Mouse (Mus musculus) layer of hippocampus, postnatal 14 days (tissue): ENCODE measurements around the gene Xrcc4. TPM values are rescaled to one million over a fixed set of nuclear protein-coding genes. Genes with fewer than 3 reads are reported as not detected.
"Not testable (repeated sequence)": the region's sequence is repeated elsewhere in the genome, so short reads cannot be mapped to it uniquely, and the experiment has no call there.

Experiments
- DNase-seq, 2 experiments: peaks; one replicate each; pipeline ENCODE4 v3.0.0; 2021 to 2022; ENCODE audit warnings: low spot score in 2 of 2, mixed read lengths in 1 of 2
- total RNA-seq, 2 experiments: library from RNA; stranded (reverse); gene quantifications; 2 replicates each; pipeline ENCODE4 v1.2.3; 2021

Gene Xrcc4
- total RNA-seq, 2 experiments from 2014 or later: 16.1 to 16.2 TPM

DNA sequence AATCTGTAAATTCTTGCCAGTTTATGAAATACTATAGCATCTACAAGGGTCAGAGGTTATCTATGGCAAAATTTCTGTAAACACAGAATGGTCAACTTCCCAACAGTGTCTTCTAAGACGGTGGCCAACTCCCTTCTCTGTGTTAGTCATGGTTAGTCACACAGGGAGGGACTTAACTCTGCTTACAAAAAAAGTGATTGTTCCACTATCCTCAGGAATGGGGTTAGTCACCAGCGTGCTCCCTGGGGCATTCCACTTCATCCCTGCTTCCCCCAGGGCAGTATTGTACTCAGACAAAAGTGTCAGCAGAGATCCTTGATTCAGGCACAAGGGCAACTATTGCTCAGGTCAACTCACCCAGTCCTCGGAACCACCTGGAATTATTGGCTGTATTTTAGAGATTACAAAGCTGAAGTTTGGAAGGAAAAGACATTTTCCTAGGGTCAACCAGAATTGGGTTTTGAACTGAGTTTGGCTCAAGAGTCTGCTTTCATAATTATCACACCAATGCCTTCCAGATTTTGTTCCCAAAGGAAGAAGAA lies 260.9 kb downstream of the Xrcc4 start:
- no peak for DNase-seq

DNA sequence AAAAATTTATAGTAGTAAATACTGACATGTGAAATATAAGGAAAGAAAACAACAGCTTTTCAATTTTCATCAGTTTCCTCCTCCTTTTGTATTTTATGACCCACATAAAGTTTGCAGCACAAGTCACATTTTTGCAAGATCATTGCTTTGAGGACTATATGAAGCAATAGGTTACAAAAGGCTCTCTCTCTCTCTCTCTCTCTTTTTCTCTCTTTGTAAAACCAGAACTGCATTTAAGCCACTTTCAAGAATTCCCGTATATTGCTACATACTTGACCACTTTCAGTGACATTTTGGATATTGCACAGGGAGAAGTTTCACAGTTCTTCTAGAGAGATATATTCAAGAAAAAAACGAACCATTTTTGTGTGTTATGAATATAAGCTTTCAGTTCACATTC lies 261.6 kb downstream of the Xrcc4 start:
- no peak for DNase-seq

DNA sequence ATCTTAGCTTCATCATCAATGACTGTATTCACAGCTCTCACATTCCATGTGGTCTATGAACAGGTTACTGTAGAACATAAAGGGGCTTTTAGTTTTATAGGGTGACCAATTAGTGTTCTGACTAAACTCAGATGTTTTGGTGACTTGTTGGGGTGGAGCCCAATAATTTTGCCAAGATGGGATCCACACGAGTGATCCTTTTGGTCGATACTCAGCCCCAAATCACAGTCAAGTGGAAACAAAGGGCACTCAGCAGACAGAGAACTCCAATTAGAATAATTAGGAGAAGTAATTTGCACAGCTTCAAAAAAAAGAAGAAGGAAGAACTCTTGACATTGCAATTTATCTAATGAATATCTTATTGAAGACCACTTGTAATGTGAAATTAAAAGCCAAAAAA lies 274.9 kb downstream of the Xrcc4 start:
- no peak for DNase-seq

DNA sequence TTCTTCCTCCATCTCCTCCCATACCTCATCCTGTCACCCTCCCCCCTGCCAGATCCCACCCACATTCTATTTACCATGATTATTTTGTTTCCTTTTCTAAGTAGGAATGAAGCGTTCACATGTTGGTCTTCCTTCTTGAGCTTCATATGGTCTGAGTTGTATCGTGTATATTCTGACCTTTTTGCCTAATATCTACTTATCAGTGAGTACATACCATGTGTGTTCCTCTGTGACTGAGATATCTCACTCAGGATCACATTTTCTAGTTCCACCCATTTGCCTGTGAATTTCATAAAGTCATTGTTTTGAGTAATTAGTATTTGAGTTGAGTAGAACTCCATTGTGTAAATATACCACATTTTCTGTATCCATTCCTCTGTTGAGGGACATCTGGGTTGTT lies 277.2 kb downstream of the Xrcc4 start:
- no peak for DNase-seq

DNA sequence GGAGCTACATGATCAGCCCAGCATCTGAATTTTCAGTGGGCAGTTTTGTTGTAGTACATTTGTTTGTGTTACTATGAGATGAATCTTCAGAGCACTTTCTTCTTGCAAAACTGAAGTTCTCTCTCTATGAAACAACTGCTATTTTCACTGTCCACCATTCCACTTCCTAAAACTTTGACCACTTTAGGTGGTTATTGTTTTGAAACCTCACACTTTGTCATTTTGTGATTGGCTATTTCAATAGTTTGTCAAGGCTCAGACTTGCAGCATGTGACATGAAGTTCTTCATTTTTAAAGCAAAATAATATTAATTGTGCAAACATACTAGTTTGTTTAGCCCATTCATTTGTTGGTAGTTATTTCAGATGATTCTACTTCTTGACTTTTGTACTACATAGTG lies 280.4 kb downstream of the Xrcc4 start:
- no peak for DNase-seq

DNA sequence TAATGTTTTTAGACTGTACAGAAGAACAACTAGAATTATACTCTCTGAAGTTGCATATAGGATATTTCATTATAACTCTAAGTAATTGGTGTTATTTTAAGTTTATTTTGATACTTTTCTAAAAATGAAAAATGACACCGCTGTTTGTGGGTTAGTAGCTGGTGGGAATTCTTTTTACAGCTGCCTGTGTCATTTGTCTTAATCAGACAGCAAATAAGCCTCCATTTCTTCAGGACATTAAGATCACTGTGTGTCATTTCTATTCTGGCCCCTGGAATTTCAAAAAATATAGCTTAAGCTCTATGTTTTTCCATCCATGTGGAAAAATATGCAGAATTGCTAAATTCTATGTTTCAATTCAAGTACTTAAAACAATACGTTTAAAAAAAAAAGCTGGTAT lies 287.5 kb downstream of the Xrcc4 start:
- DNase-seq: no peak

- DNase-seq: no peak
Measured at GRCm38 (mm10) chr13:89797721-89798120, 291.7 kb downstream of the Xrcc4 start.

- no peak for DNase-seq
Measured at GRCm38 (mm10) chr13:89791475-89791874, 297.9 kb downstream of the Xrcc4 start.

DNA sequence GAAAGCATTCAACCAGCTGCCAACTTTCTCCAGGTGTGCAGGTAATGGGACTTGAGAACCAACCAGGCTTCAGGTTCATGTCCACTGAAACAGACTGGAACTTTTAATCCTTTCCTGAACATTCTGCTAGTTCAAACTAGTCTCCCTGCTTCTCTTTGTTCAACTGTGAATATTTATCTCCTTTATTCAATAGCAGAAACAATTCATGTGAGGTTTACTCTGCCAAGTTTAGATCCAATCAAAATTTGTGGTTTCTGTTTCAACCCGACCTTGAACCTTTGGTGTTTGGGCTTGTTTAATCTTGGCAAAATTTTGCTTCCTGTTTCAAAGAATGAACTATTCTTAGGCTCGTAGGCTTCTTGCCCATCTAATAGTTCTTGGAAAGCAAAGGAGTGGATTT lies 306.5 kb downstream of the Xrcc4 start:
- no peak for DNase-seq

DNA sequence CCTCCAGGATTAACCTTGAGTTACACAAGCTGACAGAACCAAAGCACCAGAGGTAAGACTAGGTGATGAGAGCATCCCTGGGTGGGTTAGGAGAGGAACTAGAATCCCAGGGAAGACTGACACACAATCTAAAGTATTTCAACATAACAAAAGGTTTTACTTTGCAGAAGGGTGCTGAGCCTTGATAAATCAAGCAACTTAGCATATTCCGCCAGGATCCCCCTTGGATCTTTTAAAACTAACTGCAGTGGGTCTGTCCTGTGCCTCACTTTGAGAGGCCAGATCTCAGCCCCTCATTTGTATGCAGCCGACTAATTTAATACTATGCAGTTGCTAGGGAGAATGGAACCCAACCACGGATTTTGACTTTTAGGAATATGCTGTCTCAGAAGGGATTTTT lies 309.1 kb downstream of the Xrcc4 start:
- DNase-seq: no peak

DNA sequence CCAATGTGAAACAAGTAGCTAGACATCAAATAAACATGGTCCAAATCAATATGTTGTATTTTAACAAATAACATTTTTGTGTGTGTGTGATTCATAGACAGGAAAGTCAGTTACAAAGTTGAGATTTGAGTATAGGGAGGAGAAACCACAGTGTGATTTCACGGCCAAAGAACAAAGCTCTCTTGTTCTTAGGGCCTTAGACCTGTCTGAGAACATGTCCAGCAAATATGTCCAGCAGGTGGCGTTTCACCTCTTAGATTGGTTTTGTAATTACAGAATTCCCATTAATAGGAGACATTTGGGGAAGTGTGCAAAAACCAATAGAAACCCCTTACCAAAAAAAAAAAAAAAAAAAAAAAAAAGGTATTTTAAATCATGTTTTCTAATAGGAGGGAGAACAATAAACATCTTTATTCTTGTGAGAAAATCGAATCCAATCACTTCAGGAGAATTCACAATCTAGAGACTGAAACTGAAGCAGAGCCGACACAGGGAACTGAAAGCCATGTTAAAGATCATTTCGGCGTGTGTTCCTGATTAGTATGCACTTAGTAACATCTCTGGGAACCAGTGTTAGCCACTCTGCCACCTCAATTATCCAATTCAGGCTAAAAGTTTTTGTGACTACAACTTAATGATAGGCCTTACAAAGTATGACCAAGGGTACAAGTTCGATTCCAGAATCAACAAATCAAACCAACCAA lies 310.0 kb downstream of the Xrcc4 start:
- peak; percentile 25 to 62 for DNase-seq

DNA sequence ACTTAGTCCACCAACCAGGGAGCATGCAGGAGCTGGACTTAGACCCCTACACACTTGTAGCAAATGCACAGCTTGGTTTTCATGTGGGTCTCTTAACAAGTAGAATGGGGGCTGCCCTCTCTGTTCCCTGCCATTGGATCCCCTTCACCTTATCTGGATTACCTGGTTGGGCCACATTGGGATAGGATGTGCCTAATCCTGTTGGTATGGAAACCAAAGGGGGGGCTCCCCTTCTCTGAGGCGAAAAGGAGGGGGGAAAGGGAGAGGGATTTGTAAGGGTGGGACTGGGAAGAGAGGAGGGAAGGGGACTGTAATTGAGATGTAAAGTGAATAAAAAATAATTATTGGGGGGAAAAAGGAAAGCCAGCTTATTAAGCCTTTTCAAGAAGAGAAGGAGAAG lies 311.6 kb downstream of the Xrcc4 start:
- no peak for DNase-seq

- no peak for DNase-seq
Measured at GRCm38 (mm10) chr13:89777146-89777545, 312.3 kb downstream of the Xrcc4 start.

DNA sequence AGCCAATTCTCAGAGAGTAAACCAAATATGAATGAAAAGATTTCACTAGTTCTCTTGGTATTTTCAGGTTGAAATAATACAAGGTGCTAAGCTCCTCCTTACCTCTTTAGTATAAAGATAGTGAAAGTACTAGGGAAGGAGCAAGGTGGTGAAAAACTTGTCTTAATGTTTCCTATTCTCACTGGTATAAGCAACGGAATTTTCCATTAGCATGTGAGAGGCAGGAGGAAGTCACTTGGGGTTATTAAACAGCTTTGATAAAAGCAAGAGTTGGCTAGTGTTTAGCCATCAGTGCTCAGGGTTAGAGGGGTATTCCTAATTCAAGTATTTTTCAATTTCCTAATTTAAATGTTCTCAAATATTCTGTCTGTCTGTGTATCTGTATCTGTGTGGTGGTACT lies 322.9 kb downstream of the Xrcc4 start:
- no peak for DNase-seq

DNA sequence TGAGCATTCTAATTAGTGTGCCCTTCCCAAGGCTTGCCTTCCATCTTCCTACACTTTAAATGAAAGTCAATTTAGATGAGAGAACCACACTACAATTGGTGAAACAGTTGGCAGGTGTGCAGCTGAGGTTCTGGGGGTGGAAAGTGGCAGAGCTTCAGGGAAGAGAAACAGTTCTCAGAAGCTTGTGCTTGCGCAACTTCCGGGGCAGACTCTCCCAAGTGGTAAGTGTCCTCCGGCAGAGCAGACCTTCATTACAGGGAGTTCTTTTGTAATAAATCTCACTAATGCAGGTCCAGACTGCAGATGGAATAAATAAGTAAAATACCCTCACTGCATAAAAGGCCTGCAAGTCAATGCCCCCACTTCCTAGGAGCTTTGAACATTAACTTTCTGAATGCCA lies 323.4 kb downstream of the Xrcc4 start:
- DNase-seq: no peak

DNA sequence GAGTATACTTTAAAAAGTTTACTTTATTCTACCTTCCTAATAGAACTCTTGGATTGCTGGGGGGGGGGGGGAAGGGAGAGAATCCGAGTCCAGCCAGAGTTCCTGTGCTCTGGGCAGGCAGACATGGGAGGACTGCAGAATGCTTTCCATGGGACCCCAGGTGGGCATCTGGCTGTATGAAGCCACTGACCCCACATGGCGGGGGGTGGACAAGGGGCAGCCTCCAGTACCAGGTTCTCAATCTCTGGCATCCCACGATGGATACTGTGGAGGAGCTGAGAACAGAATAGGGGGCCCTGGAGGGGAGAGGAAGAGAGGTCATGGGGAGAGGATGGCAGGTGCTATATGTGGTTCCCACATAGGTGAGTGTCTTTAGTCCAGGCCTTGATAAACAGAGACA lies 327.1 kb downstream of the Xrcc4 start:
- no peak for DNase-seq

DNA sequence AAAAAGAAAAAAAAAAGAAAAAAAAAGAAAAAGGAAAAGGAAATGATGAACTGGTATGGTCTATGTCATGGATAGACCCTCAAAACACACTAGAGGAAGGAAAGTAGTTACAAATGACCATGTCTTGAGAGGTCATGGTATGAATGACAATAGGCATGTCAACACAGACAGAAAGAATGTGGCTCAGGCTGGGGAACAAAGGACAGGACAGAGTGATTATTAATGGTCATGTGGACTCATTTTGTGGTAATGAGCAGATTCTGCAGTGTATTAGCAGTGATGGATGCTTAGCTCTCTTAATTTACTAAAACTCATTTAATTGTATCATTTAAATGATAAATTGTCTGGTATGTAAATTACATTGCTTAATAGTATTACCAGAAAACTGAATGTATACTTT lies 333.1 kb downstream of the Xrcc4 start:
- no peak for DNase-seq

- not testable (repeated sequence) for DNase-seq
Measured at GRCm38 (mm10) chr13:89750562-89750961, 338.8 kb downstream of the Xrcc4 start.

- no peak for DNase-seq
Measured at GRCm38 (mm10) chr13:89743201-89743600, 346.2 kb downstream of the Xrcc4 start.

- no peak for DNase-seq
Measured at GRCm38 (mm10) chr13:89742686-89743200, 346.7 kb downstream of the Xrcc4 start.

- peak; percentile 13 to 20 for DNase-seq
Measured at GRCm38 (mm10) chr13:89741766-89742685, 347.4 kb downstream of the Xrcc4 start, which contains the start of gene Vcan. Gene Vcan, minus strand, starts transcription at chr13:89742509.

DNA sequence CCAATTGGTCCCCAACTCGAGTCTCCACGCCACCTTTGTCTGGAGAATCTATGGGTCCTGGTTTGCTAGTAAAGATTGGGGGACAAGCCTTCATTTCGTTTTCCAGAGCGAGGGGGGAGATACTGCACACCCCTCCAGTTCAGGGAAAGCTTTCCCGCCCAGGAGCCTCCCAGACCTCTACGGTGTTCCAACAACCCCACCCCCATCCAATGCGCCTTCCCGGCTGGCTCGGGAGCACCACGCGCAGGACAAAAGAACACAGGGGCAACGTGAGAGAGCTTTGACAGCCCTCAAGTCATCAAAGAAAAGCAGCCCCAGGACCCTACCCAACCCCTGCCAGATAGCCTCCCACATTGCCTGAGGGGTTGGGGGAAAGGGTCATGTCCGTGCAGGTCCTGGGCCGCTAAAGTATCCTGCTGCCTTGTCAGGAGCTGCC lies 348.3 kb downstream of the Xrcc4 start:
- no peak for DNase-seq
